Mouse (Mus musculus) T-helper 17 cell (primary cell): ENCODE results near the gene Dbndd2.

Experiments
- in situ Hi-C, 2 experiments: fragments of 300-600 bp; cut with MboI, MseI; formaldehyde crosslinking; loops; 1 replicate in 1 of 2; 2 replicates in 1 of 2; pipeline ENCODE4 v1.15.1; 2025; ENCODE audit warnings: high pct_unique_total_duplicates in 2 of 2

Dbndd2 gene

DNA sequence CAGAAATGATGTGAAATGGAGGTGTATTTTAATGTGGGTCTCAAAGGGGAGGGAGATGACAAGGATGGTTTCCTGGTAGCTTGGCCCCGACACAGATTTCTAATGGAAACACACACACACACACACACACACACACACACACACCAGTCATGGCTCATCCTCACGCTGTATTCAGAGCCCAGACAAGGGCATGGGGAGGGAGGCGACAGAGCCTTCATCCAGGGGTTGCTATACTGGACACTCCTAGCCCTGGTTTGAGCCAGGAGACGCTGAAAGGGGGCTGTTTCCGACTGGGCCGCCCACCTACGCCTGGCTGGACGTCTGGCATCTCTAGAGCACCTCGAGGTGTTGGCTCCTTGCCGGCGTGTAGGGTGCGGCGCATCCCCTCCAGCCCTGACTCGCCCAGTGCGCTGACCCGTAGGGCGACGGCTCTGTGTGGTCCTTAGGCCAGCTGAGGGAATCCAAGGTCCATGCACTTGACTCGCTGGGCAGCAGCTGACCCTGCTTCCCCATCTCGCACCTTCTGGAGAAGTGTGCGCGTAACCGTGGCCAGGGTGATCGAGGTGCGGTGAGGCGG is at the start of gene Dbndd2:
Gene Dbndd2 (plus strand): TSS at position 426 of the 577 bp plus-strand sequence.
- in situ Hi-C loops = no loop called here

GRCm38 (mm10) chr2:164436215-164436913 is 49.5 kb upstream of the Dbndd2 start:
- in situ Hi-C loops = no loop called here

GRCm38 (mm10) chr2:164436961-164437360 is 48.9 kb upstream of the Dbndd2 start:
- in situ Hi-C loops = no loop called here

- in situ Hi-C loops = no loop called here
Observed at GRCm38 (mm10) chr2:164437710-164438109, 48.2 kb upstream of the Dbndd2 start.

DNA sequence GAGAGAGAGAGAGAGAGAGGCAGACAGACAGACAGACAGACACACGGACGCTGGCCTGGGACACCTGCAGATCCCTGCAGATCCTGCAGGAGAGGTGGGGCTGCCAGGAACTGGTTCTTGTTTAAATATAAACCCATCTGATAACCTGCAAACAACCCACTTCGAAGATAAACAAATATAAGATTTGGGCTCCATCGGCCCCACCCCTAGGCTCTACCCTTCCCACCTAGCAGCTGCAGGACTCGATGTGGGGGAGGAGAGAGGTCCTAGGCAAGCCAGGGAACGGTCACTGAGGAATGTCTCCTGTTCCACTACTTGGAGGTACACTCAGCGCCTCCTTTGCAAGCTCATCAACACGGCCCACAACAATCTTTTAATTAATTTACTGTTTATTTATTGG is 47.6 kb upstream of the Dbndd2 start:
- in situ Hi-C loops = no loop called here

DNA sequence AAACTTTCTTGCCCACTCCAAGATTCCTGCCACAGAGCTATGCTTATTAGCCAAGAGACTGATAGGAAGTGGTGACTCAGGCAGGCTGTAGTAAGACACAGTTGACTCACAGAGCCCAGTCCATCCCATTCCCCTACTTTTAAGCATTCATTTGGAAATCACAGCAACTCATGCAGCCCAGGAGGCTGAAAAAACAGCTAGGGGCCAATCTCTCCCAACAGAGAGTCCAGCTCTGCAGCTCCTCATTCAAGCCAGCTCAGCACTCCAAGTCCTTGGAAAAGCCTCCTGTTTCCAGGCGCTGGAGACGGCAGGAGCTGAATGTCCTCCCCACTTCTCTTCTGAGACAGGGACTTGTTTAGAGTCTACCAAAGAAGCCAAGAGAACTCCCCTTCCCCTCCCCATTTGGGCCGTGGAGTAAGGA is 46.9 kb upstream of the Dbndd2 start:
- in situ Hi-C loops = no loop called here

DNA sequence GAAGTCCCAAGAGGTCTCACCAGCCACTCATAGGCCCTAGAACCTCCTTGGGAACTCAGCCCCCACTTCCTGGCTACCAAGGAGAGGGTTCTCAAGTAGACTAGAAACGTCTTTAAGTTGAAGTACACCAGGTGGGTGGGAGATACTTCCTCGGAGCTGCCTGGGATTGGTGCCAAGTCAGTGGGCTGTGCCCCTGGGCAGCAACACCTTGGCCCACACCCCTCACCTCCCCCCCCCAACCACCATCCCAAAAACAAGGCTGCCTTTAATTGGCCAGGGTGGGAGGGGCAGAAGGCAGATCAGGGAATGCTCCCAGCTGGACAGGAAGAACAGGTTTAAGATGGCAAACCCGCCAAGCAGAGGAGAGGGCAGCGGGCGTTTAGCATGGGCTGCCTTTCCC is 45.6 kb upstream of the Dbndd2 start:
- in situ Hi-C loops = no loop called here

DNA sequence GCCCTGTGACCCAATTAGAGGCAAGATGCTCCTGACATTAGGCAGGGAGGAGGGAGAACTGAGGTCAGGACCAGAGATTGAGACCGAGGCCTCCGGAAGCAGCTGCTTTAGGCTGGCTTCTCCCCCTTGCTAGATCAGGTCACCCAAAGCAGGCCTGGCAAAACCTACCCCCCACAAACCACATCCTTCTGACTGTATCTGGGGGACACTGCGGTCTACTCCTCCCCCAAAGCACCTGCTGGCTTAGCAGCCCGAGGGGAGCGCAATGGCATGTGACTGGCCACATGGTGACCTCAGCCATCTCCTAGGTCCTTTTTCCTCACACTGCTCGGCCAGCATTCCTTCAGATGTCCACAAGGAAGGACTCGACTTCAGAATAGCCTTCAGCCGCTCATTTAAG is 44.8 kb upstream of the Dbndd2 start:
- in situ Hi-C loops = no loop called here

DNA sequence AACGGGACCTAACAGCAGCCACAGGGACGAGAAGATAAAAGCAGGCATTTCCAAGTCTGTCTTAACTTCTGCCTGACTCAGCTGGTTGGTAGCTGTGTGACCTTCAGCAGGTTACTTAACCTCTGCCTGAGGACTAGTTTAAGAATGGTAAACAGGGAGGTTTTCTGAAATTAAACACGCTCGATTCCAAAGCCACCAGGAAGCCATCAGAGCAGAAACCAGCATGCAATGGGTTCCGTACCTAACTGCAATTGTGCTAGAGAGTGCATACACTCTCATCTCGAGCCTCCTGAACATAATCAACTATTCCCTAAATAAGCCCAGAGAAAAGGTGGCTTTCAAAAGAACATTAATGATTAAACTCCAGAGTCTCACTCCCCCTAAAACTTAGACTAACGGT is 44.2 kb upstream of the Dbndd2 start:
- in situ Hi-C loops = no loop called here

DNA sequence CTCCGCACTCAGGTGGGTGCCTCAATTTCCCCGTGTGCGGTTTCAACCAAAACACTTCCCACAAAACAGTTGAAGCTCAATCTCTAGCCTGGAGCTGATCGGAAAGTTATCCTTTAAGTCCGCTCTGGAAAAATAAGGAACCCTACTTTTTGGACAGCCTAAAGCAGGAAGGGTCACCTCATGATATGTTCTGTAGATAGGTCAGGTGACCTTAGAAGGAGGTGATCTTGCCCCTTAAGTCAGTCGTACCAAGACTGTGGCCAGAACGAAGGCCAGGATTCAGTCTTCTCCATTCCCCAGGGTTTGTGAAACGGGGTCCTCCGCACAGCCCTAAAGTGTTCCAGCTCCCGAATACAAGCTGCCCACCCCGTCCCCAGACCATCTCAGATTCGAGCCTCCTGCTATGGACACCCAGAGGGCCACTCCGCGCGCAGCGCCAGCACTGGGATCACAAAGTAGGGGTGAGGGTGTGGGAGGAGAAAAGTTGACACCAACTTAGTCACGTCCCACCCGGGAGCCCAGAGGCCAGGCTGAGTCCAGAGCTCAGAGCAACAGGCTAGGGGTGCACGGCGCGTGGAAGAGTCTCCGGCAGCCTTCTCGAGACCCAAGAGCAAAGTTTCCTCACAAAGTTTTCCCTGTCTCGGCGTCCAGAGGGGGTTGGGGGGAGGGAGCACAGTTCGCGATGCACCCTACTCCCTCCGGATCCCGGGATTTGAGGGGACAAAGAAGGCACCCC is 43.4 kb upstream of the Dbndd2 start:
- in situ Hi-C loops = no loop called here

- in situ Hi-C loops = no loop called here
Observed at GRCm38 (mm10) chr2:164443051-164443437, 42.9 kb upstream of the Dbndd2 start.

GRCm38 (mm10) chr2:164443460-164444000 is 42.4 kb upstream of the Dbndd2 start, which contains the start of gene Sdc4:
Gene Sdc4, minus strand, starts transcription at chr2:164443887.
- in situ Hi-C loops = no loop called here

- in situ Hi-C loops = no loop called here
Observed at GRCm38 (mm10) chr2:164444701-164445100, 41.2 kb upstream of the Dbndd2 start.

DNA sequence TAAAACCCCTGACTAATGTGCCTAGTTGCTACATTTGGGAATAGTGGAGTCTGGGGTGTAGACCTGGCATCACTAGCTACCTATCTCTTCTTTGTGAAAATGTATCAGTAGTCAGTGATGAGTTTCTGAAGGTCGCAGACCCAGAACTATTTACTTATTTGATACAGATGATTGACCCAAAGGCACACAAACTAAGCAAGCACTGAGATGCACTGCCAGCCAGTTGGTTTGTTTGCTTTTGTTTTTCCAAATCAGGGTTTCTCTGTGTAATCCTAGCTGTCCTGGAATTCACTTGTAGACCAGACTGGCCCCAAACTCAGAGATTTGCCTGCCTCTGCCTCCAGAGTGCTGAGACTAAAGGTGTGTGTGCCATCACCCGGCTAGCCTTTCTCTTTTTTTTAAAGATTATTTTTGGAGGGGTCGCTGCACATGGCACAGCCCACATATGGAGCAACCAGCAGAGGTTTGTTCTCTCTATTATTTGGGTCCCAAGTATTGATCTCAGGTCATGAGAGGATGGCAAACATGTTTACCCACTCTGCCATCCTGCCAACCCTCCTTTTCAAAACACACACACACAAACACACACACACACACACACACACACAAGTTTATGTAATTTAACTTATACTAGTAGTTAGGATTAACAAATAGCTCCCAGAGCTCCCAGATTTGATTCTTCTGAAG is 40.4 kb upstream of the Dbndd2 start:
- in situ Hi-C loops = no loop called here

DNA sequence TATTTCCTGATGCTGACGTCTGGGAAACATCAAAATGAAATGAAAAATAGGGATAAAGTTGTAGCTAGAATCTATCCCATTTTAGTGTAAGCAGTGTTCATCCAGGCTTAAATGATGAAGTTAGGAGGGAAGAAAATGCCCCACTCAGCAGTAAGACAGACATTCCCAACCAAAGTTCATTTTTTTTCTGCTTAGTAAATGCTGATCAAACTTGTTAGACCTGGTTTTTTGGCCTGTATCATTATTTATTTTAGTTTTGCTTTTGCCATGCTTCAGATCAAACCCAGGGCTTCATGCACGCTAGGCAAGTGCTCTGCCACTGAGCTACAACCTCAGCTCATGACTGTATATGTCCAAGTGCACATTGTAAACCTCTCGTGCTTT is 39.8 kb upstream of the Dbndd2 start:
- in situ Hi-C loops = no loop called here

DNA sequence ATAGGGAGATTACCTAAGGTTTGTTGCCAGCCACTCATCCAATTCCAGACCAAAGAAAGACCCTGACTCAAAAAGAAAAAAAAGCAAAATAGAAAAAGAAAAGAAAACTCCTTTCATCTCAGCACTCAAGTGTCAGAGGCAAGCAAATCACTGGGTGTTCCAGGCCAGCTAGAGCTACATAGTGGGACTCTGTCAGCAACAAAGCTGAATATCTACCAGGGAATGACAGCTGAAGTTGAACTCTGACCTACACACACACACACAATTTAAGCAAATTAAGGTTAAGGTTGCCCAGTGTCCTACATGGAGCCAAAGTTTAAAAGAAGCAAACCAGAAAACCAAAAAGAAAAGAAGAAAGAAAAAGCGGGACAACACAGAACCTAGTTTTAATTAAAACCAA is 37.8 kb upstream of the Dbndd2 start:
- in situ Hi-C loops = no loop called here

- in situ Hi-C loops = no loop called here
Observed at GRCm38 (mm10) chr2:164448921-164449320, 37.0 kb upstream of the Dbndd2 start.

DNA sequence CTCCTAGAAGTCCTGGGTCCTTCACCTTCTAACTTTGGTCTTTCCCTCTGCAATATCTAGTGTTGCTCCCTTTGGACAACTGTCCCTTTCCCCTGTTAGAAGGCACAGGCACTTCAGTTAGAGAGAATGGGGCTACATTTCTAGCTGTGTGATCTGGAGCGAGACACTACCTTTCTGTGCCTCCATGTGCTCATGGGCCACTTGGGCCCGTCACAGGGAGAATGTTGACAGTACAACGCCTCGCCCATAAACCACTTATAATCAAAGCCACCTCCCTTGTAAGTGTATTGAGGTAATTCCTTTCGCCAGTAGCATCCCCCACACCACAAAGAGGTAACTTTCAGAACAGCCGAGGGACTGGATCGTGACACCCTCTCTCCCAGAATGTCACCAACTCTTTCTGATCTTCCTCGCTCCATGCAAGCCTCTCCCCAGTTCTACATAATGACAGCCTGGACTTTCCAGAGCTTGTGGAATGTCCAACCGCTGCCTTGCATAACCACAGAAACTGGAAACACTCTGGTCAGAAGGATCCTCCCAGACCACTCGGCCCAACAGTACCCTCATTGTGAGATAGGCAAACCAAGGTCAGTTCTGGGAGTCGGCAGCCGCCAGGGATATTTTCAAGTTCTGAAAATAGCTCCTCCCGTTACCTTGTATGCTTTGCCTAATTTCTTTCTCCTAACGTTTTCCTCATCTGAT is 36.4 kb upstream of the Dbndd2 start:
- in situ Hi-C loops = no loop called here

DNA sequence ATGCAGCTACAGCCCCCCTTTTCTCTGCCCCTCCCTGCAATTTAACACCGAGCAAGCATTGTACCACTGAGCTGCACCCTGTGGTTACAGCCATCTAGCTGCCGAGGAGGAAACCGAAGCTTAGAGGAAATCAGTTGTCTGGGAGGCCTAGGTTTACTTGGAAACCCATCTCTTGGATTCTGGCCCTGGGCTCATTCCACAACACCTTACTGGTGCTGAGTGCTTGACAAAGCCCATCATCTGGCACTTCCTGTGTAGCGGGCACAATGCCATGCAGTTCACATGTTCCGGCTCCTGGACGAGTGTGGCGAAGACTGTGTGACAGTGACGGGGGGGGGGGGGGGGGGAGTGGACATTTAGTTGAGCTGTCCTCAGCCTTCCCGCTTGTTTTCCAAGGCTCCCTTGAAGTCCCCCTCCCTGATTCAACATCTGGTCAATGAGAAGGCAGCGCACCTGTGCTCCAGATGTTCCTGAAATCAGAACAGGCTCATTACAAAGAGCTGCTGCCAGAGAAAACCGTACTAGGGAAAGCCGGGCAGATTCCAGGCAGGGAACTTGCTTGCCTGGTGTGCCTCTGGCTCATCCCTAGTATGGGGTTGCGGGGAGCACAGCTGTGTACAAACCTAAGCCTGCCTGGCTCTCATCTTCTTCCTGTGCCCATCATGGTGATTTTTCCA is 33.8 kb upstream of the Dbndd2 start:
- in situ Hi-C loops = no loop called here

DNA sequence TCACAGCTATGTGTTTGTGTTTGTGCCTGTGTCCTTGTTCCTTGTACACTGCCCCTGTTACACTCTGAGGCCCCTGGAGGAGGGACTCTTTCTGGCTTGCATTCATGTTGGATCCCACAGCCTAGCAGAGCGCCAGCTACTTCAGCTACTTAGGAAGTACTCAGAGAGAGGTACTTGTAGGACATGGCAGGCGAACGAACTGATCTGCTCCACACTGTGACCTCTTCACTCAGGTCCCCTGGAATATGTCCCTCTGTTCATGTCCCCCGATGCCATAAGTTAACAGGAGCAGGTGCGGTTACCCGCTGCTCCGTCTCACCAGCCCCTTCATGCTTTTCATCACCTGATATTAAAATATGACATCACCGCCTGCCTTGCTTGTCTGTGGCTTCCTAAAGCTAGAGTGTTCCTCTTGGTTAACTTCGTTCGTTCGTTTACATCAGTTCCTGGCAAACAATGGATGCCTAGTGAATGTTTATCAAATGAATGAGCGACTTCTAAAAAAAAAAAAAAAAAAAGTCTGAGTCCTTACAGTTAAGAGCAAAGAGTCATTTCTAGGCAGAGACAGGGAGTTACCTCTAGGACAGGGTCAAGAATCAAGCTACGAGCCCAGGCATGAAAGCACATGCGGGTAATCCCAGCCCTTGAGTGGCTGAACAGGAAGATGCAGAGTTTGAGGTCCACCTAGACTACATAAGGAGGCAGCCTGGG is 32.7 kb upstream of the Dbndd2 start:
- in situ Hi-C loops = no loop called here
